Mouse (Mus musculus): ENCODE data around the gene Itsn1. TPM values are rescaled to one million over a fixed set of nuclear protein-coding genes. Genes with fewer than 3 reads are reported as not detected.
A peak's percentile ranks its signal among the peaks of the same experiment; 100 is the strongest.

Gene Itsn1
- polyA plus RNA-seq, 1 experiment from 2014 or later = 40.1 TPM

- Histone ChIP-seq H3K27me3 (ENCODE audit: control insufficient read depth, insufficient read depth, low read length) (no peaks in the 10 kb centered on the region), H3K9me3 (replicated peaks; ENCODE audit: control insufficient read depth, low read length) (no peaks in the 10 kb centered on the region), H3K4me3 (ENCODE audit: low read depth, low read length) (no peak overlapping the region), H3K4me2 (ENCODE audit: low read depth, low read length) (no peak overlapping the region), H3K9ac (replicated peaks; ENCODE audit: low read length) (no peak overlapping the region), H3K36me3 (replicated peaks; ENCODE audit: control insufficient read depth, insufficient read depth, low read depth, low read length) (peaks cover under 1% of the 10 kb centered on the region), H3K27ac (replicated peaks; ENCODE audit: low read depth, low read length) (no peak overlapping the region), H3K4me1 (ENCODE audit: control insufficient read depth, insufficient read depth, low read length) (no peaks in the 10 kb centered on the region)
- WGBS = 62% methylated on average over 4 of the region's 4 CpGs
- ATAC-seq (replicated peaks; ENCODE audit: insufficient number of reproducible peaks, low FRiP score, low TSS enrichment, low read depth) = no peak
- peak; percentile 10 for DNase-seq (ENCODE audit: low spot score)
Observed at GRCm38 (mm10) chr16:91875567-91876344, 146.7 kb downstream of the Itsn1 start.

- Histone ChIP-seq H3K9me3 (replicated peaks; ENCODE audit: control insufficient read depth, low read length) (no peaks in the 10 kb centered on the region), H3K36me3 (replicated peaks; ENCODE audit: control insufficient read depth, insufficient read depth, low read depth, low read length) (no peaks in the 10 kb centered on the region; the same call in 1 of the 2 replicates), H3K27me3 (ENCODE audit: control insufficient read depth, insufficient read depth, low read length) (no peaks in the 10 kb centered on the region), H3K4me1 (ENCODE audit: control insufficient read depth, insufficient read depth, low read length) (no peaks in the 10 kb centered on the region), H3K4me3 (ENCODE audit: low read depth, low read length) (no peak overlapping the region), H3K4me2 (ENCODE audit: low read depth, low read length) (no peak overlapping the region), H3K27ac (replicated peaks; ENCODE audit: low read depth, low read length) (no peak overlapping the region), H3K9ac (replicated peaks; ENCODE audit: low read length) (no peak overlapping the region)
- no peak for DNase-seq (ENCODE audit: low spot score)
- WGBS = 90% methylated on average over 4 of the region's 4 CpGs
- no peak for ATAC-seq (replicated peaks; ENCODE audit: insufficient number of reproducible peaks, low FRiP score, low TSS enrichment, low read depth)
Observed at GRCm38 (mm10) chr16:91876457-91876856, 147.4 kb downstream of the Itsn1 start.

- H3K27ac ChIP-seq (replicated peaks; ENCODE audit: low read depth, low read length) = no peak overlapping the region
- H3K4me3 ChIP-seq (ENCODE audit: low read depth, low read length) = no peak overlapping the region
- H3K4me1 ChIP-seq (ENCODE audit: control insufficient read depth, insufficient read depth, low read length) = no peaks in the 10 kb centered on the region
- DNase-seq (ENCODE audit: low spot score) = no peak
- H3K9me3 ChIP-seq (replicated peaks; ENCODE audit: control insufficient read depth, low read length) = no peaks in the 10 kb centered on the region
- no peak overlapping the region for H3K4me2 ChIP-seq (ENCODE audit: low read depth, low read length)
- WGBS = 72% methylated on average over 2 of the region's 2 CpGs
- ATAC-seq (replicated peaks; ENCODE audit: insufficient number of reproducible peaks, low FRiP score, low TSS enrichment, low read depth) = no peak
- no peaks in the 10 kb centered on the region for H3K27me3 ChIP-seq (ENCODE audit: control insufficient read depth, insufficient read depth, low read length)
- no peaks in the 10 kb centered on the region for H3K36me3 ChIP-seq (replicated peaks; ENCODE audit: control insufficient read depth, insufficient read depth, low read depth, low read length)
- H3K9ac ChIP-seq (replicated peaks; ENCODE audit: low read length) = no peak overlapping the region
Observed at GRCm38 (mm10) chr16:91879101-91879500, 150.0 kb downstream of the Itsn1 start.

- Histone ChIP-seq H3K4me3 (ENCODE audit: low read depth, low read length) (no peak overlapping the region), H3K4me2 (ENCODE audit: low read depth, low read length) (no peak overlapping the region), H3K36me3 (replicated peaks; ENCODE audit: control insufficient read depth, insufficient read depth, low read depth, low read length) (no peaks in the 10 kb centered on the region), H3K27me3 (ENCODE audit: control insufficient read depth, insufficient read depth, low read length) (no peaks in the 10 kb centered on the region), H3K9ac (replicated peaks; ENCODE audit: low read length) (no peak overlapping the region), H3K4me1 (ENCODE audit: control insufficient read depth, insufficient read depth, low read length) (peaks cover 3% of the 10 kb centered on the region; the same call in 1 of the 2 replicates), H3K27ac (replicated peaks; ENCODE audit: low read depth, low read length) (no peak overlapping the region), H3K9me3 (replicated peaks; ENCODE audit: control insufficient read depth, low read length) (no peaks in the 10 kb centered on the region)
- DNase-seq (ENCODE audit: low spot score) (no peak), ATAC-seq (replicated peaks; ENCODE audit: insufficient number of reproducible peaks, low FRiP score, low TSS enrichment, low read depth) (no peak)
- WGBS = 94% methylated on average over 11 of the region's 11 CpGs
Observed at GRCm38 (mm10) chr16:91880869-91881767, 152.0 kb downstream of the Itsn1 start.

- Histone ChIP-seq H3K36me3 (replicated peaks; ENCODE audit: control insufficient read depth, insufficient read depth, low read depth, low read length) (no peaks in the 10 kb centered on the region), H3K27ac (replicated peaks; ENCODE audit: low read depth, low read length) (no peak overlapping the region; the same call in 1 of the 2 replicates), H3K4me1 (ENCODE audit: control insufficient read depth, insufficient read depth, low read length) (peaks cover 3% of the 10 kb centered on the region; the same call in 1 of the 2 replicates), H3K9me3 (replicated peaks; ENCODE audit: control insufficient read depth, low read length) (no peaks in the 10 kb centered on the region), H3K4me2 (ENCODE audit: low read depth, low read length) (no peak overlapping the region), H3K27me3 (ENCODE audit: control insufficient read depth, insufficient read depth, low read length) (no peaks in the 10 kb centered on the region), H3K4me3 (ENCODE audit: low read depth, low read length) (no peak overlapping the region), H3K9ac (replicated peaks; ENCODE audit: low read length) (no peak overlapping the region)
- 55% methylated on average over 9 of the region's 9 CpGs for WGBS
- ATAC-seq (replicated peaks; ENCODE audit: insufficient number of reproducible peaks, low FRiP score, low TSS enrichment, low read depth) (no peak), DNase-seq (ENCODE audit: low spot score) (peak; percentile 41)
Observed at GRCm38 (mm10) chr16:91882168-91882859, 153.2 kb downstream of the Itsn1 start.

GRCm38 (mm10) chr16:91883636-91884035, 154.6 kb downstream of the Itsn1 start:
- Histone ChIP-seq H3K9ac (replicated peaks; ENCODE audit: low read length) (no peak overlapping the region), H3K9me3 (replicated peaks; ENCODE audit: control insufficient read depth, low read length) (no peaks in the 10 kb centered on the region), H3K4me2 (ENCODE audit: low read depth, low read length) (no peak overlapping the region), H3K36me3 (replicated peaks; ENCODE audit: control insufficient read depth, insufficient read depth, low read depth, low read length) (no peaks in the 10 kb centered on the region), H3K27ac (replicated peaks; ENCODE audit: low read depth, low read length) (no peak overlapping the region), H3K4me1 (ENCODE audit: control insufficient read depth, insufficient read depth, low read length) (peaks cover 3% of the 10 kb centered on the region; the same call in 1 of the 2 replicates), H3K4me3 (ENCODE audit: low read depth, low read length) (no peak overlapping the region), H3K27me3 (ENCODE audit: control insufficient read depth, insufficient read depth, low read length) (no peaks in the 10 kb centered on the region)
- no peak for DNase-seq (ENCODE audit: low spot score)
- no peak for ATAC-seq (replicated peaks; ENCODE audit: insufficient number of reproducible peaks, low FRiP score, low TSS enrichment, low read depth)
- 92% methylated on average over 2 of the region's 2 CpGs for WGBS

GRCm38 (mm10) chr16:91884196-91884595, 155.1 kb downstream of the Itsn1 start:
- Histone ChIP-seq H3K27ac (replicated peaks; ENCODE audit: low read depth, low read length) (no peak overlapping the region), H3K9ac (replicated peaks; ENCODE audit: low read length) (no peak overlapping the region), H3K4me2 (ENCODE audit: low read depth, low read length) (no peak overlapping the region), H3K27me3 (ENCODE audit: control insufficient read depth, insufficient read depth, low read length) (no peaks in the 10 kb centered on the region), H3K4me3 (ENCODE audit: low read depth, low read length) (no peak overlapping the region), H3K9me3 (replicated peaks; ENCODE audit: control insufficient read depth, low read length) (no peaks in the 10 kb centered on the region), H3K36me3 (replicated peaks; ENCODE audit: control insufficient read depth, insufficient read depth, low read depth, low read length) (no peaks in the 10 kb centered on the region), H3K4me1 (ENCODE audit: control insufficient read depth, insufficient read depth, low read length) (peaks cover 3% of the 10 kb centered on the region; the same call in 1 of the 2 replicates)
- ATAC-seq (replicated peaks; ENCODE audit: insufficient number of reproducible peaks, low FRiP score, low TSS enrichment, low read depth) (no peak), DNase-seq (ENCODE audit: low spot score) (peak; percentile 39)
- WGBS = 56% methylated on average over 5 of the region's 5 CpGs

Measured in embryonic facial prominence, embryonic 11.5 days (tissue).